Mouse (Mus musculus) liver, embryonic 14 days (tissue): Measurements from ENCODE around the gene Arhgef17. TPM values are rescaled to one million over a fixed set of nuclear protein-coding genes. Genes with fewer than 3 reads are reported as not detected.

ENCODE experiments used
- polyA plus RNA-seq: library from polyadenylated mRNA; depleted of rRNA; stranded (reverse); fragments of >200 nt; gene quantifications from 2 replicates; pipeline ENCODE4 v1.2.3, GENCODE M21; 2012; rRNA removed

Gene Arhgef17
- polyA plus RNA-seq = 1.7 TPM in 2 replicates

DNA sequence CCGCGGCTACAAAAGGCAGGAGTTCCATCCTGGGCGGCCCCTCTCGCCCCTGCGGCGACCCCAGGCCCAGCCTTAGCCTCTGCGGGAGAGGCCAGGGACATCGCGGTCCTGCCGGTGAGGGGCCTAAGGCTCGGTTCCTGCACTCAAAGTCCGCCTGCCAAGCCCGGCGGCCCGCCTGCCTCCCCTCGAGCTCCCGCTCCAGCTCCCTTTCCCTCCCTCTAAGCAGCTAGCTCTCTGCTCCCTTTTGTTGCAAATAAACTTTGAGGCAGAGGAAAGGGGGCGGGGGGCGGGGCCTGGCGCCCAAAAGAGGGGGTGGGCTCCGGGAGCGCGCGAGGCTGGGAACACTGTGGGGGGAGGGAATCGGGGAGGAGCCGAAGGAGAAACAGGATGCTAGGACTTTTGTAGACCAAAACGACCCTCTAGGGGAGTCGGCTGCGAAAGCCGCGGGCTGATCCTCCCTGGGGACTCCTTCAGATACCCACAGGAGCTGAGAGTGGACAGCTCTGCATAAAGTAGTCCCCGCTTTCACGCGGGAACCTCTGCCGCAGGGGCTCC lies at the start of gene Arhgef17:
Gene Arhgef17 (minus strand): TSS at position 182 of the 555 bp plus-strand sequence.

DNA sequence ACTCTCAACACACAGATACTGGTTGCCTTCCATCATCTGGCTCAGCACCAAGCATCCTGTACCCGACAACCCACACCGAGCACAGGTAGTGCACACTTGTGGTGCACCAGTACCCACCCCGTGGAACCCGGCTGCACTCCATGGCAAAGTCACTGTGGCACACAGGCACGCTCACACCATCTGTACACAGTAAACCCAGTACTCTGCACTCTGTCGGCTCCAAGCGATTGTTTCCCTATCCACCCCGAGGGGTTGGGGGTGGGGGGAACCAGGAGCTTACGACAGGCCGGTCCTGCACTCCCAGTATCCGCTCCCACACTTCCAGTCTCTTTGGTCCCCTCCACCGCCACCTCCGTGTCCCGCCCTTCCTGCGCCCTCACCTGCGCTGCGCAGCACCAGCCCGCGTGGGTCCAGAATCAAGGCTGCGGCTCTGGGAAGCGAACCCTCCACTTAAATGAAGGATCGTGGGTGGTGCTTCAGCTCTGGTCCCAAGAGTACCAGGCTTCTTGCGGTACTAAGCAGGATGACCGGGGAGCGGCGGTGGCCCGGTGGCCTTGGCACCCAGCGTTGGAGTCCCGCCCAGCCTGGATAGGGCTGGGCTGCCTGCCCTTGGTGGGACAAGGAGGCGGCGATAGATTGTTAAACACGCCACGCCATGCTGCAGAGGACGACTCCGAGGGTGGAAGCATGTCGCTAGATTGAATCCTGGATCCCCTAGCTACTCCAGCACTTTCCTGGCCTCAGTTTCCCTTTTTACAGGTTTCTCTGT lies 42.4 kb upstream of the Arhgef17 start, which contains the start of gene P2ry6:
Gene P2ry6 (minus strand): TSS at position 515 of the 769 bp plus-strand sequence.

DNA sequence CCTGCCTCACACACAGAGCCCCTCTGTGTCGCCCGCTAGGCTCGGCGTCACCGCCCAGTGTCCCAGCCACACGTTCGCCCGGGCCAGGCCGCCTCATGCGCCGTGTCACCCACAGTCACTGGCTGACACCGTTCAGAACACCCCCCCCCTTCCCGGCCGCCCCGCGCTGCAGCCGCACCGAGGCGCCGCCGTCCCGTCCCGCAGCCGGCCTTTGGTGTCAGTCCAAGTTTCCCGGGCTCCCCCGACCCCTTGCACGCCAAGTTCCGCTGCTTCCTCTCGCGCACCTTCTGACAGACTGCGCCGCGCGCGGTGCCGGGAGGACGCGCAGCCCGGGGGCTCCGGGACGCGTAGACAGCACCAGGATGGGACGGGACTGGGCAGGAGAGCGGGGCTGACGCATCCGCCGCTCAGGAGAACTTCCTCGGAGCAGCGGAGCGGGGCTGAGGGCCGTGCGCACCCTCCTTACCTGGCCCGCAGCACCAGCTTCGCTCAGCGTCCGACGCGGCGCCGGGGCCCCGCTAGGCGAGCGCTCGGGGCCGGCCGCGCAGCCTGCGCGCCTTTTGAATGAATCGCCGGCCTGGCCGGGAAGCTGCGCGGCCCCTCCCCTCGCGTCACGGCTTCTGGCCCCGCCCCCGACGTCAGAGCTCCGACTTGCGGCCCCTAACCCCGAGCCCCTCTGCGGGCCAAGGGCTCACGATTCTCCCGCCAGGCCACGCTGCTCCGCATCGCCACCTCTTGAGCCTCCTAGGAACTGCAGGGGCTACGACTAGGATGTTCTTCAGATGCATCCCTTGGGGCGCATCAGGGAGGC lies 68.9 kb downstream of the Arhgef17 start, which contains the start of gene Relt:
Gene Relt (minus strand): TSS at position 619 of the 811 bp plus-strand sequence.

Other genes with a start within 250 kb of the Arhgef17 start
- gene Fam168a, start 225.5 kb downstream of the Arhgef17 start, polyA plus RNA-seq = 3.7 and 3.8 TPM in 2 replicates
- gene Relt, start 68.7 kb downstream of the Arhgef17 start, polyA plus RNA-seq = 14.9 and 17.3 TPM in 2 replicates
- 1.7 and 2.4 TPM in 2 replicates for gene P2ry6, start 42.5 kb upstream of the Arhgef17 start, polyA plus RNA-seq
- 0.44 and 0.51 TPM in 2 replicates for gene P2ry2, start 80.8 kb upstream of the Arhgef17 start, polyA plus RNA-seq
- gene Fchsd2, start 160.8 kb upstream of the Arhgef17 start, polyA plus RNA-seq = 3.4 and 4.0 TPM in 2 replicates